Mouse (Mus musculus) cerebral cortex, adult 2 months (tissue): ENCODE measurements around the gene Map1a.

Experiments
- WGBS: fragments of 180-500 bp; shearing (Covaris S2); methylation state at CpG from one replicate; pipeline ENCODE4 v1.1.7; 2018; 5-methylcytosine and 5-hydroxymethylcytosine counted together

Map1a gene

GRCm38 (mm10) chr2:121308997-121309416, 19.6 kb downstream of the Map1a start:
- WGBS = 48% methylated on average over 5 of the region's 5 CpGs

GRCm38 (mm10) chr2:121316278-121316677, 26.9 kb downstream of the Map1a start:
- 72% methylated on average over 8 of the region's 8 CpGs for WGBS

GRCm38 (mm10) chr2:121323041-121323440, 33.6 kb downstream of the Map1a start:
- 79% methylated on average over 10 of the region's 10 CpGs for WGBS

- WGBS = 84% methylated on average over 10 of the region's 10 CpGs
These were observed 34.5 kb downstream of the Map1a start for GRCm38 (mm10) chr2:121323693-121324470.

GRCm38 (mm10) chr2:121329492-121329891, 40.1 kb downstream of the Map1a start:
- 83% methylated on average over 2 of the region's 2 CpGs for WGBS

GRCm38 (mm10) chr2:121353156-121353555, 63.8 kb downstream of the Map1a start:
- WGBS = 62% methylated on average over 8 of the region's 8 CpGs

- WGBS = 3% methylated on average over 6 of the region's 6 CpGs
These were observed 65.0 kb downstream of the Map1a start for GRCm38 (mm10) chr2:121354378-121354777.

- under 1% methylated on average over 57 of the region's 58 CpGs for WGBS
These were observed 65.6 kb downstream of the Map1a start, which contains the start of gene Ppip5k1 for GRCm38 (mm10) chr2:121354820-121355592. TSS of gene Ppip5k1 (minus strand) at chr2:121355396.

- 60% methylated on average over 5 of the region's 5 CpGs for WGBS
These were observed 68.1 kb downstream of the Map1a start, which contains the start of gene Ckmt1 for GRCm38 (mm10) chr2:121357494-121357893. TSS of gene Ckmt1 (plus strand) at chr2:121357714.

- 3% methylated on average over 4 of the region's 4 CpGs for WGBS
These were observed 68.6 kb downstream of the Map1a start for GRCm38 (mm10) chr2:121357961-121358360.

- WGBS = 1% methylated on average over 16 of the region's 16 CpGs
These were observed 69.0 kb downstream of the Map1a start for GRCm38 (mm10) chr2:121358381-121358780.

- 33% methylated on average over 4 of the region's 4 CpGs for WGBS
These were observed 70.1 kb downstream of the Map1a start for GRCm38 (mm10) chr2:121359461-121359860.
